In genomic region chr3:95659948-95660347, GRCm38 (mm10) we compare ENCODE assay signal across 8 mouse cellular contexts. TPM values are rescaled to one million over a fixed set of nuclear protein-coding genes. Genes with fewer than 3 reads are reported as not detected.
DNase-seq lines count a peak whose midpoint lies in the region; ATAC-seq and TF ChIP-seq lines count a peak whose summit lies in the region.

No protein-coding gene starts in this region.

- peak overlapping the region; percentile 100 for H3K9ac ChIP-seq in lung, embryonic 14.5 days
- peak overlapping the region; percentile 99 for H3K9ac ChIP-seq in embryonic facial prominence, embryonic 15.5 days
- peak overlapping the region; percentile 98 for H3K9ac ChIP-seq in neural tube, embryonic 15.5 days (replicated peaks)

- no peak for TF ChIP-seq CTCF in lung, embryonic 14.5 days (IDR thresholded peaks at IDR 0.05; ENCODE audit: low read depth)

- ATAC-seq in lung, embryonic 14.5 days (ENCODE audit: insufficient read depth): no peak
- no peak for ATAC-seq in embryonic facial prominence, embryonic 15.5 days (ENCODE audit: insufficient number of reproducible peaks, low FRiP score, low TSS enrichment, low read depth)
- ATAC-seq in neural tube, embryonic 15.5 days (ENCODE audit: low FRiP score): no peak

- peak overlapping the region; percentile 99 for H3K27ac ChIP-seq in lung, embryonic 14.5 days (ENCODE audit: low read depth)
- H3K27ac ChIP-seq in embryonic facial prominence, embryonic 15.5 days (replicated peaks): peak overlapping the region; percentile 97
- H3K27ac ChIP-seq in limb, embryonic 10.5 days: peak overlapping the region; percentile 98
- H3K27ac ChIP-seq in neural tube, embryonic 15.5 days (replicated peaks): peak overlapping the region; percentile 99

- H3K4me1 ChIP-seq in lung, embryonic 14.5 days (ENCODE audit: insufficient read depth): peaks cover 16% of the 10 kb centered on the region; the same call in 1 of the 2 replicates
- H3K4me1 ChIP-seq in embryonic facial prominence, embryonic 15.5 days: peaks cover 48% of the 10 kb centered on the region
- H3K4me1 ChIP-seq in limb, embryonic 10.5 days: peaks cover 33% of the 10 kb centered on the region
- peaks cover 53% of the 10 kb centered on the region for H3K4me1 ChIP-seq in neural tube, embryonic 15.5 days

- H3K4me3 ChIP-seq in lung, embryonic 14.5 days (ENCODE audit: low read depth, low read length): peak overlapping the region; percentile 99
- H3K4me3 ChIP-seq in embryonic facial prominence, embryonic 15.5 days (replicated peaks): peak overlapping the region; percentile 93
- peak overlapping the region; percentile 90 for H3K4me3 ChIP-seq in limb, embryonic 10.5 days
- peak overlapping the region; percentile 92 for H3K4me3 ChIP-seq in neural tube, embryonic 15.5 days (replicated peaks)

- peak overlapping the region; percentile 69 for H3K4me2 ChIP-seq in lung, embryonic 14.5 days
- peak overlapping the region; percentile 69 for H3K4me2 ChIP-seq in embryonic facial prominence, embryonic 15.5 days (replicated peaks)
- H3K4me2 ChIP-seq in neural tube, embryonic 15.5 days: peak overlapping the region; percentile 84

- DNase-seq in lung, embryonic 14.5 days: no peak
- no peak for DNase-seq in lung, postnatal 36 days
- no peak for DNase-seq in limb, embryonic 10.5 days (ENCODE audit: low spot score)
- no peak for DNase-seq in spleen, adult 18-20 months
- no peak for DNase-seq in kidney, adult 9 months
- DNase-seq in B cell, adult 2 months: no peak

- H3K27me3 ChIP-seq in lung, embryonic 14.5 days (ENCODE audit: insufficient read depth, low read length): no peaks in the 10 kb centered on the region
- no peaks in the 10 kb centered on the region for H3K27me3 ChIP-seq in embryonic facial prominence, embryonic 15.5 days
- H3K27me3 ChIP-seq in limb, embryonic 10.5 days (ENCODE audit: low read depth, poor library complexity, severe bottlenecking): no peaks in the 10 kb centered on the region
- H3K27me3 ChIP-seq in neural tube, embryonic 15.5 days (replicated peaks): no peaks in the 10 kb centered on the region

- 1% methylated on average over 8 of the region's 8 CpGs for WGBS in lung, embryonic 14.5 days
- 2% methylated on average over 8 of the region's 8 CpGs for WGBS in embryonic facial prominence, embryonic 15.5 days
- 4% methylated on average over 8 of the region's 8 CpGs for WGBS in limb, embryonic 10.5 days
- WGBS in neural tube, embryonic 15.5 days: 3% methylated on average over 8 of the region's 8 CpGs

- H3K9me3 ChIP-seq in lung, embryonic 14.5 days (ENCODE audit: low read depth, low read length): no peaks in the 10 kb centered on the region
- H3K9me3 ChIP-seq in embryonic facial prominence, embryonic 15.5 days (replicated peaks): no peaks in the 10 kb centered on the region
- no peaks in the 10 kb centered on the region for H3K9me3 ChIP-seq in limb, embryonic 10.5 days (replicated peaks)
- H3K9me3 ChIP-seq in neural tube, embryonic 15.5 days (replicated peaks): no peaks in the 10 kb centered on the region

- H3K36me3 ChIP-seq in lung, embryonic 14.5 days (ENCODE audit: insufficient read depth): peaks cover 49% of the 10 kb centered on the region
- H3K36me3 ChIP-seq in embryonic facial prominence, embryonic 15.5 days: peaks cover 35% of the 10 kb centered on the region
- peaks cover 49% of the 10 kb centered on the region for H3K36me3 ChIP-seq in limb, embryonic 10.5 days
- peaks cover 28% of the 10 kb centered on the region for H3K36me3 ChIP-seq in neural tube, embryonic 15.5 days

RNA-seq across cellular contexts. Expression of gene Mcl1, which starts 1.4 kb away (rescaled TPM):
- 82.3 and 83.2 TPM in 2 replicates for polyA plus RNA-seq in lung, embryonic 14.5 days (2014; fragmentation: Nextera tagmentation; extraction: Ambion mirVana)
- polyA plus RNA-seq in embryonic facial prominence, embryonic 15.5 days (2015; fragmentation: Nextera tagmentation; extraction: Ambion mirVana): 51.8 and 55.4 TPM in 2 replicates
- 49.7 and 52.1 TPM in 2 replicates for polyA plus RNA-seq in limb, embryonic 10.5 days (2016; fragmentation: Nextera tagmentation; extraction: Ambion mirVana)
- polyA plus RNA-seq in neural tube, embryonic 15.5 days (2015; fragmentation: Nextera tagmentation; extraction: Ambion mirVana): 41.4 and 42.0 TPM in 2 replicates

RNA-seq across cellular contexts. Expression of gene Adamtsl4, which starts 27.8 kb away (rescaled TPM):
- polyA plus RNA-seq in lung, embryonic 14.5 days (2014; fragmentation: Nextera tagmentation; extraction: Ambion mirVana): 1.6 and 4.0 TPM in 2 replicates
- polyA plus RNA-seq in embryonic facial prominence, embryonic 15.5 days (2015; fragmentation: Nextera tagmentation; extraction: Ambion mirVana): 3.8 and 4.2 TPM in 2 replicates
- polyA plus RNA-seq in limb, embryonic 10.5 days (2016; fragmentation: Nextera tagmentation; extraction: Ambion mirVana): 0.63 and 0.77 TPM in 2 replicates
- 1.3 and 1.6 TPM in 2 replicates for polyA plus RNA-seq in neural tube, embryonic 15.5 days (2015; fragmentation: Nextera tagmentation; extraction: Ambion mirVana)

RNA-seq across cellular contexts. Expression of gene Ensa, which starts 35.2 kb away (rescaled TPM):
- polyA plus RNA-seq in lung, embryonic 14.5 days (2014; fragmentation: Nextera tagmentation; extraction: Ambion mirVana): 64.8 and 66.7 TPM in 2 replicates
- polyA plus RNA-seq in embryonic facial prominence, embryonic 15.5 days (2015; fragmentation: Nextera tagmentation; extraction: Ambion mirVana): 74.8 and 77.9 TPM in 2 replicates
- 74.6 and 88.2 TPM in 2 replicates for polyA plus RNA-seq in limb, embryonic 10.5 days (2016; fragmentation: Nextera tagmentation; extraction: Ambion mirVana)
- polyA plus RNA-seq in neural tube, embryonic 15.5 days (2015; fragmentation: Nextera tagmentation; extraction: Ambion mirVana): 102 and 109 TPM in 2 replicates
